Mouse (Mus musculus) liver, postnatal 0 days (tissue): ENCODE data around the gene Nr1h2.

Experiments
- CTCF ChIP-seq: sonication (generic); IDR thresholded peaks from 2 replicates; pipeline ENCODE4 v1.5.1; 2016; ENCODE audit warnings: antibody characterized with exemption, low read depth
- EP300 ChIP-seq: IDR thresholded peaks from 2 replicates; pipeline ENCODE4 v1.6.1; 2016; ENCODE audit warnings: antibody characterized with exemption, low read depth, mild to moderate bottlenecking

- no peak for TF ChIP-seq CTCF
- TF ChIP-seq EP300, result no peak
These were observed 35.4 kb upstream of the Nr1h2 start for GRCm38 (mm10) chr7:44589149-44589548.
